Mouse (Mus musculus) duodenum, adult 2 months (tissue): ENCODE data around the gene Rnf113a1. TPM values are rescaled to one million over a fixed set of nuclear protein-coding genes. Genes with fewer than 3 reads are reported as not detected.

Experiments
- polyA plus RNA-seq: library from polyadenylated mRNA; depleted of rRNA; stranded (reverse); fragments of >200 nt; gene quantifications from 2 replicates; pipeline ENCODE4 v1.2.3, GENCODE M21; 2012; ENCODE audit warnings: low replicate concordance; rRNA removed

Rnf113a1 gene
- polyA plus RNA-seq, result 0.85 and 1.2 TPM in 2 replicates

GRCm38 (mm10) chrX:37191105-37191743 lies at the start of gene Rnf113a1, which contains the start of gene Ndufa1:
Gene Rnf113a1, plus strand, starts transcription at chrX:37191245.
Gene Ndufa1, minus strand, starts transcription at chrX:37191163.

GRCm38 (mm10) chrX:37168742-37169141 lies 22.3 kb upstream of the Rnf113a1 start, which contains the start of gene Akap14:
Gene Akap14, minus strand, starts transcription at chrX:37168842.

GRCm38 (mm10) chrX:37210941-37211340 lies 19.9 kb downstream of the Rnf113a1 start, which contains the start of gene Gm9:
Gene Gm9, minus strand, starts transcription at chrX:37211041.

GRCm38 (mm10) chrX:37222158-37222557 lies 31.1 kb downstream of the Rnf113a1 start, which contains the start of gene Rhox1:
Gene Rhox1, minus strand, starts transcription at chrX:37222258.

Other genes with a start within 250 kb of the Rnf113a1 start
- gene Sept6, start 199.5 kb upstream of the Rnf113a1 start, polyA plus RNA-seq, result 0.91 and 2.8 TPM in 2 replicates
- gene Sowahd, start 142.4 kb upstream of the Rnf113a1 start, polyA plus RNA-seq, result 0.36 TPM in 1 of 2 replicates, not detected in the other
- gene Rpl39, start 105.8 kb upstream of the Rnf113a1 start, polyA plus RNA-seq, result 4.4 and 5.6 TPM in 2 replicates
- 0.21 and 0.32 TPM in 2 replicates for gene Upf3b, start 80.9 kb upstream of the Rnf113a1 start, polyA plus RNA-seq
- 0.83 and 1.0 TPM in 2 replicates for gene Nkap, start 64.5 kb upstream of the Rnf113a1 start, polyA plus RNA-seq
- 0.06 TPM in 1 of 2 replicates, not detected in the other for gene Akap14, start 22.4 kb upstream of the Rnf113a1 start, polyA plus RNA-seq
- 71.2 and 175 TPM in 2 replicates for gene Ndufa1, start 82 bp upstream of the Rnf113a1 start, polyA plus RNA-seq
- not detected in 2 replicates for gene Gm9, start 19.8 kb downstream of the Rnf113a1 start, polyA plus RNA-seq
- not detected in 2 replicates for gene Rhox1, start 31.0 kb downstream of the Rnf113a1 start, polyA plus RNA-seq
- not detected in 2 replicates for gene Rhox2a, start 53.7 kb downstream of the Rnf113a1 start, polyA plus RNA-seq
- not detected in 2 replicates for gene Rhox3a, start 58.7 kb downstream of the Rnf113a1 start, polyA plus RNA-seq
- not detected in 2 replicates for gene Rhox4a, start 74.1 kb downstream of the Rnf113a1 start, polyA plus RNA-seq
- gene Rhox3a2, start 188.8 kb downstream of the Rnf113a1 start, polyA plus RNA-seq, result not detected in 2 replicates
- gene Rhox4a2, start 199.6 kb downstream of the Rnf113a1 start, polyA plus RNA-seq, result not detected in 2 replicates
- gene Rhox2b, start 220.8 kb downstream of the Rnf113a1 start, polyA plus RNA-seq, result not detected in 2 replicates
- not detected in 2 replicates for gene Rhox4b, start 241.2 kb downstream of the Rnf113a1 start, polyA plus RNA-seq